Mouse (Mus musculus) 3T3-L1 (cell line): ENCODE results near the gene BC055324.
A peak's percentile ranks its signal among the peaks of the same experiment; 100 is the strongest.

Experiments used
- DNase-seq: peaks from one replicate; pipeline ENCODE4 v3.0.0-alpha.2; 2015; ENCODE audit warnings: low read depth, low spot score

BC055324 gene

DNA sequence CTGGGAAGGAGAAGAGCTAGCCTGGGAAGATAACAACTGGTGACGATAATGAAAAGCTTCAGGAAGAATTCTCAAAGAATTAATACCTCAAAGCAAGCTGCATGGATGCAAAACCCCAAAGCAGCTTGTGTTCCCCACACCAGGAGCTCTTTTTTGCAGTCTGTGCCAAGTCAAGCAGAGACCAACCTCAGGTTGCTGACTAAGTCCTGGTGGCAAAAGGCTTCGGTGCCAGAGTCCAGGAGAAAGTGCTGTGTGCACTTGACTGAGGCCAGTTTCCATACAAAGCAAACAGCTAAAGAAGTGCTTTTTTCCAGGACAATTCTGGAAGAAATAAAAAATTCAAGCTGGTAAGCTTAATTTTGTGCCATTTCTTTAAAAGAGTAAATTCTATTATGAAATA lies 41.2 kb downstream of the BC055324 start:
- no peak for DNase-seq

GRCm38 (mm10) chr1:163942056-163942455 lies 52.5 kb downstream of the BC055324 start:
- no peak for DNase-seq

GRCm38 (mm10) chr1:163934591-163934990 lies 60.0 kb downstream of the BC055324 start:
- no peak for DNase-seq

DNA sequence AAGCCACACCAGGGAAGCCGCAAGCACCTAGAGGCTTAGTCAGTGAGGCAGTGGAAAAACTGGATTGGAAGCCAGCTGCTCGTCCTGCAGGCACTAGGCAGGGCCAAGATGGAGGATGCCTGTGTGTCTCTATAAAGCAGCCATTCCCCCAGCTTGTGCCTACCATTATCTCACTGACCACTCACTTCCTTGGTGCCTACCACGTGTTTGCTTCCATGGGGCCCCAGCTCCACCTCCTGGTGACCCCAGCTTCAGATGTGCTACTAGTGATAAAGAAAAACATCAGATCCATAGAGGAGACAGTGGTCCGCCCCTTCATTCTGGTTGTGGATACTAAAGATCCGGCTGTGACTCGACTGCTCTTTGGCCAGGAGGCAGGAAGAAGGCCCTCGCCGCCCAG lies 62.8 kb downstream of the BC055324 start:
- peak; percentile 20 for DNase-seq

GRCm38 (mm10) chr1:163930458-163930794 lies 64.2 kb downstream of the BC055324 start:
- peak; percentile 39 for DNase-seq

- DNase-seq = peak; percentile 94
Observed at GRCm38 (mm10) chr1:163929636-163930457, 64.7 kb downstream of the BC055324 start.

DNA sequence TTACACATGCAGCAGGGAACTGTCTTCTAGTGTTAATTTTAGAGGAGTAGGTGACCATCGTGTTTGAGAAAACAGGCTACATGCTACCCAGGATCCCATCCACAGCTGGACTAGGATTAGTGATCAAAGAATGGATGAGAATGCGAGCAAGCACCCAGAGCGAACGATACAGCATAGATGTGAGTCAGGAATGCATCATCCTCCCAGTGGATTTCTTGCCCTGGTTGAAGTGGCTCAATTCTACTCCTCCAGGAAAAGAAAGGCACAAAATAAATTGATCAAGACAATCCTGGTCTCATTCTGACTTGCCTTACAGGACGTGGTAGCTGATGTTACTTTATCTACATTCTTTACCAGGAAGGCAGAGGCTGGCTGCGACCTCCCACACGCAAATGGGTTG lies 65.8 kb downstream of the BC055324 start, which contains the start of gene Scyl3:
Scyl3 (plus strand) TSS at position 255 of the 400 bp plus-strand sequence.
- DNase-seq = peak; percentile 52

DNA sequence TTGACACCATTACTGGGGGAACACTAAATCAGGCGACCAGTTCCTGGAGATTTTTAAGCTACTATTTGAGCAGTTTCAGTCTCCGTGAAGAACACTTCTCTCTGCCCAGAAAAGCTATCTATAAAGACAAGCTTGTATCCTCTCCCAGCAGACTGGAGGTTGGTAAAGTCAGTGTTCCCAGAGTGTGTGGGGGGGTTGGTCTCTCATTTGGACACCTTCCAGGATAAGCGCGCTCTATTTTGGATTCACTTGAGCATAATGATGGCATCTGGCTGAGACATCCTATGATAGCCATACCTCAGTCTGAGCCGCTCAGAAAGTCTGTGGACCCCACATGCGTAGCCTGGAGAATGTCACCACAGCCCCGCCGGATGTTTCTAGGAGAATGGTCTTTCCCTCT lies 70.5 kb downstream of the BC055324 start:
- no peak for DNase-seq

DNA sequence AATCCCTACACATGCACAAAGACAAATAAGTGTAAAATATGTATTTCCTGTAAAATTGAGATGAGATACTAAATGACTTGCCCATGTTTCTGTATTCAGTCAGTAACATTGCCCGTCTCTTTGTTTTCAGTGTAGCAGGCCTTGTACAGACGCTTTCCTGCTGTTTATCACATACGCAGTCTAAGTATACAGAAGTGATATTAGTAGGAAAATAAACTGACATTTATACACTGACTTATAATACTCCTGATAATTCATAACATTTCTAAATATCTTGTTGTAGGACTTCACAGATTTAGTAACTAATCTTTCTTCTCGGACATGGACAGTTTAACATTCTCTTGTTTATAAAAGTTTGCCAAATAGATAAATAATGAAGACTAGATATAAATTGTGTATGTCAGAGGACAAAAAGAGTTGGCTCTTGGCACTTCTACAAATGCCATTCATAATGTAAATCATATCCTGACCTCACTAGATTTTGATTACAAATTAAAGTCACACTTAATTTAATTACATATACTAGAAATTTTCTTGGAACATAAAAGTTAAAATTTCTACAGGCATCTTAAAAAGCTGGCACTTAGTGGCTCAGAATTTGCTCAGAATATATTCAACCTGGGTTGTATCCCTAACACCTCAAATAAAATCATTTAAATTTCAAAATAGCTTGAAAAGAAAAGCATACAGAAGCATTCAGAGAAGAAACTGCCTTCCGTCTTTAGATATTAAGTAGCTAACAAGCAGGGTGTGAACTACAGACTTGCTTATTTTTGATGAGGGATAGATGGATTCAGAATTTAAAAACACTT lies 77.0 kb downstream of the BC055324 start:
- DNase-seq = no peak

DNA sequence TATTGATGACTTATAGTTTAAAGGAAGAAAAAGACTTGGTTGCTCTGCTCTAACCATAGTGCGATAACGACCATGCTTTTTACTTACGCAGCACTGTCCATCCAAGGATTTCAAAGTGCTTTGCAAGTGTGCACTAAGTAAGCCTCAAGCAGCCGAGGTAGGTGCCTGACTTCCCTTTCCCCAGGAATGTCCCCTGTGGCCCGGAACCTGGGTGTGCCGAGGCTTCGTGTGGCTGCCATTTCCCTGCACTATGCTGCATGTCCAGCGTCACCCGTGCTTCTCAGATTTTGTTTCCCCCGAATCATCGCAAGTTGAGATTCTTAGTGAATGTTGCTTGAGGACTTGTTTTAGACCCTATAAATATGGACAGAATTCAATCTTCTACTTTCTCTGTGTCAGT lies 82.6 kb downstream of the BC055324 start:
- DNase-seq = no peak

GRCm38 (mm10) chr1:163910785-163911184 lies 83.8 kb downstream of the BC055324 start:
- no peak for DNase-seq

DNA sequence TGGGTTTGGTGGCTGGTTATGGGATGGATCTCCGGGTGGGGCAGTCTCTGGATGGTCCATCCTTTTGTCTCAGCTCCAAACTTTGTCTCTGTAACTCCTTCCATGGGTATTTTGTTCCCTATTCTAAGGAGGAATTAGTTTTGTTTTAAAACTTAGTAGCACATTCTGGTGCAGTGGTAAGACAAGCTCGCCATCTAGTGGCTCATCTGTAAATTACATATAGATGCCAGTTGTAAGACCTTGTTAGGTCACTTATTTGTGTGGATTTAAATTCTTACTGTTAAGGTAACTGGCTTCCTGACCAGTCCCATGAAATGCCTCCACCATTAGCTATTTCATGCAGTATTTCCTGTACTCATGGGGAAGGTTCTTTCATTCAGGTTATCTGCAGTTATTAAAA lies 84.3 kb downstream of the BC055324 start:
- DNase-seq = peak; percentile 87

- no peak for DNase-seq
Observed at GRCm38 (mm10) chr1:163908389-163908788, 86.2 kb downstream of the BC055324 start.

DNA sequence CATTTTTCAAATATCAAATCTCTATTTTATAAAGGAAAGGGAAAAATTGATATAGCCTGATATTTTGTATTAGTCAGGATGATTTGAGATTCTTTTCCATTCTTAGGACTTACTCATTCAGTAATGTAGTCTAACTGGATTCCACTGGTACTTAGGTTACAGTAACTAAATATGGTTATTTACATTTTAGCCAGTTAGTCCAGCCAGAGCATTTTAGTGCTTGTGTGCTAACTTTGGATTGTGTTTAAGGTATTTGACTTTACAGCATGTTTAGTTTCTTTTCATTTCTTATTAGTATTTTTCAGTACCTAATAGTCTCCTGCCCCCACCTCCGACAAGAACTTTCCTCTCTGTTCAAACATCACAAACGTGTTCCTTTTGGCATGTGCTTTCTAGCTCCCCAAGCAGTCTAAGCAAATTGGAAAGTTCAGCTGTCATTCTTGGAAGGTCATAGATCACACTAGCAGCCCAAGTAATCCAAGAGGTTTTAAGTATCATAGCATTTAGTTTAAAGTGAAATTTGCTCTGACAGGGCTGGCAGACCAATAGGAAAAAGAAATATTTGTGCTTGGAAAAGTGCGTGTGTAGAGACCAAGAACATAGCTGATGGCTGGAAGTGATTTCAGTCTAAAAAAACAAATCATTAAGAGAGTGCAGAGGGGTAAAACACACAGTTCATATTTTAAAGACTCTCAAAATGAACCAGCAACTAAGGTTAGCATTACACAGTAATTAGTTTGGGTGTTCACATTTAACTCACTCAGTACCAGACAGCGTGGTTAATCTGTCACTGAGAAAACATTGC lies 87.4 kb downstream of the BC055324 start:
- DNase-seq = no peak

DNA sequence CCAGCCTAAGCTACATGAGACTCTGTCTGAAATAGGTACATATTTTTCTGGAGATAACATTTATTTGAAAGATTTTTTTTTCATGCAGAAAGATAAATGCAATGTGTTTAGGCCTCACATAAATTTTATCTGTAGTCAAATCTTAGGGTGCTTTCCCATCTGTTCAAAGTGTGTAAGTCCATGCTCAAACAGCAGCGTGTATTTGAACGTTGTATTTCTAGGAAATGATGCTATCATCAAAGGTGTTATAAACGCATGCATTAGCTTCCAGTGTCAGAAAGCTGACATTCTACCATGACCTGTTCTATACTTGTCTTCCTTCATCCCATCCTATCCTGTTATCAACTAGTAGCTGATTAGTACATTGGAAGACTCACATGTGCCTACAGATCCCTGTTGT lies 91.2 kb downstream of the BC055324 start:
- DNase-seq = no peak

- no peak for DNase-seq
Observed at GRCm38 (mm10) chr1:163900168-163900567, 94.4 kb downstream of the BC055324 start.

- no peak for DNase-seq
Observed at GRCm38 (mm10) chr1:163899575-163899974, 95.0 kb downstream of the BC055324 start.

- DNase-seq = peak; percentile 47
Observed at GRCm38 (mm10) chr1:163898291-163898764, 96.3 kb downstream of the BC055324 start.
